Mouse (Mus musculus) kidney, adult 2 months (tissue): Measurements from ENCODE around the gene Klhl4.

Source experiments
- CTCF ChIP-seq: fragments of 200-500 bp; conservative IDR thresholded peaks from 2 replicates; pipeline ENCODE4 v1.5.1; 2011; ENCODE audit warnings: low read depth, mild to moderate bottlenecking, control low read depth, low read length, moderate library complexity, mixed read lengths; ENCODE audit not compliant: insufficient read depth, insufficient read length
- POLR2A ChIP-seq: fragments of 200-500 bp; IDR thresholded peaks from one replicate; pipeline ENCODE4 v1.6.1; 2011; ENCODE audit warnings: low read depth, low read length, control low read depth

DNA sequence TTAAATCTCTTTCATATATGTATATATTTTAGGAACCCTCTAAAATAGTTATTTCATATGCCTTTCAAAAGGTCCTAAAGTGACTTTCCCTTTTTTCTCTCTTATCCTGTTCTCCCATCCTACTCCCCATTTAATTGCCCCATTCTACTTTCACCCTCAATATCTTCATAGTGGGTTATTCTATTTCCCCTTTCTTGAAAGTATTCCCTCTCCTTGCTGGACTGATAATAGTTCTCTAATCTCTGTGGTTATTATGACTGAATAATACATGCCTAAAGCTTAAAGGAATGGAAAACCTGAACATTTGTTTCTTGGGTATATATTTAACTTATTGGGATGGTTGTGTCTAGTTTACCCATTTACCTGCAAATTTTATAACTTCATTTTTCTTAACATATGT lies 12.6 kb downstream of the Klhl4 start:
- TF ChIP-seq CTCF = no peak
- TF ChIP-seq POLR2A = no peak
